Mouse (Mus musculus): ENCODE measurements around the gene Vill.

Gene Vill

DNA sequence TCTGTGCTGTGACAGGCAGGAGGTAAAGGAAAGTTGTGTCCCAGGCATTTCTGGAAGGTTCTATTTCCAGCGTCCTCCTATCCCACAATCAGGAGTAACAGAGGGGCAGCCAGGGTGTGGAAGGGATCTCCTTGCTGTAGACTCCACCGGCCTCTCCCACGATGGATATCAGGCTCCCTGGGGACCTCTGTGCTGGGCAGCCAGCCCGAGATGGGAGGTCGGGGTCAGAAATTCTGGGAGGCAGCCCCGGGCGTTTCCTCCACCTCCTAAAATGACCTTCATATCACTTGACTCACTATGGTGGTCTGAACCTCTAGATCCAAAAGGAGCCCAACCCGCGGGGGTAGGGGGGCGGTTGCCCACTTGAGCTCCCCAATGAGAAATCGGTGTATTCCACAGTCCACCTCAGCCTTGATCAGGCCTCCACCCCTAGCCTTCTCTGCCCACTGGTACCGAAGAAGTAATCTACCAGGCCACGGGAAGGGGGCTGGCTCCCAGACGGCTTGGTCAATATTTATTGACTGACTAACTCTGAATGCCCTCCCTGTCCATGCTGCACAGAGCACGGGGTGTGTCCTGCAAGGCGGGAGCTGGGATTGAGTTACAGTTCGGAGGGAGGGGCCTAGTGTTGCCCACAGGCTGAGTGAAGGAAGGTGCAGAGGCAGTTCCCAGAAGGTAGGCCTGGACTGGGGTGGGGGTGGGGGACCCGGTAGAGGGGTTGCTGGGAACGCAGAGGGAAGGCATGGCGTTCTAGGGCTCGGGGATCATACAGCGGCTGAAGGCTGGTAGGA is at the start of gene Vill:
Vill (plus strand) TSS at position 625 of the 791 bp plus-strand sequence.
- DNase-seq (ENCODE audit: low spot score), result peak; percentile 85

DNA sequence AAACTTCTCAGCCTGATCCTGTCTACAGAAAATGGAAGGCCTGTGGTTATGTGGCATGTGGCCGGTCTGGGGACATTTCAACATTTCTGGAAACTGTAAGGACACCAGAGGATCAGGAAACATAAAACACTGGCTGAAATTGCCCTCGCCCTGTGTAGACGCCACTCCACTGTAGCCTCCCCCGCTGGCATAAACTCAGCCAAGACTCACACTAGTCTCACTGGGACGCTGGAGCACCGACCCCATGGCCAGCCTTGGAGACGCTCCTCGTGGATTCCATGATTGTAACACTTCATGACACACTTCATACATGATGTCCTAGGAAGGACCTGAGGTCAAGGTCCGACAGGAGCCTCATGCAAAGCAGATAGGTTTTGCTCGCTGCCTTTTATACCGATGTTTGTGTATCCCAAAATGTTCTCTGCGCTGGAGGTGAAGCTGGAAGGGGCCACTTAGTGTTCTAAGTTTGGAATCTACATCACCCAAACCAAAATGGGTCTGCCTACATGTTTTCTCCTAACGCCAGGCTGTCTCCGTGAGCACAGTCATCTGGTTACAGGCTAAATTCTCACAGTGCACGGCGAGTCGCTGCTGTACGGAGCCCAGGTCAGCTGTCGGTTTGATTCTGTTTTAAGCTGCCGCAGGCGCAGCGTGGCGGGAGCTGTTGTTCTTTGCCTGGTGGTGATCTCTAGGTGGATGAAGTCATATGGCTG is 48.4 kb upstream of the Vill start:
- no peak for DNase-seq (ENCODE audit: low spot score)

DNA sequence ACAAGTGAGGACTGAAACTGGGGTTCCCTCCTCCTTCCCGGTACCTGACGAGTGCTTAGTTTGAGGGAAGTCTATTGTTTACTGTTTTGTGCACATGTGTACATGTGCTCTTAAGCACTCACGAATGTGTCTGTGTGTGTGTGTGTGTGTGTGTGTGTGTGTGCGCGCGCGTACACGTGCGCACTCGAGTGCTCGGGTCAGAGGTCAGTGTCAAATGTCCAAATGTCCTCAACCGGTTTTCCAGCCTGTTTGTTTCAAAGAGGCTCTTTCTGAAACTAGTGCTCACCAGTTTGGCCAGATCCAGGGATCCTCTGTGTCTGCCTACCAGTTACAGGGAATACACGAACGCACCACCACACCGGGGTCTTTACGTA is 47.9 kb upstream of the Vill start:
- no peak for DNase-seq (ENCODE audit: low spot score)

DNA sequence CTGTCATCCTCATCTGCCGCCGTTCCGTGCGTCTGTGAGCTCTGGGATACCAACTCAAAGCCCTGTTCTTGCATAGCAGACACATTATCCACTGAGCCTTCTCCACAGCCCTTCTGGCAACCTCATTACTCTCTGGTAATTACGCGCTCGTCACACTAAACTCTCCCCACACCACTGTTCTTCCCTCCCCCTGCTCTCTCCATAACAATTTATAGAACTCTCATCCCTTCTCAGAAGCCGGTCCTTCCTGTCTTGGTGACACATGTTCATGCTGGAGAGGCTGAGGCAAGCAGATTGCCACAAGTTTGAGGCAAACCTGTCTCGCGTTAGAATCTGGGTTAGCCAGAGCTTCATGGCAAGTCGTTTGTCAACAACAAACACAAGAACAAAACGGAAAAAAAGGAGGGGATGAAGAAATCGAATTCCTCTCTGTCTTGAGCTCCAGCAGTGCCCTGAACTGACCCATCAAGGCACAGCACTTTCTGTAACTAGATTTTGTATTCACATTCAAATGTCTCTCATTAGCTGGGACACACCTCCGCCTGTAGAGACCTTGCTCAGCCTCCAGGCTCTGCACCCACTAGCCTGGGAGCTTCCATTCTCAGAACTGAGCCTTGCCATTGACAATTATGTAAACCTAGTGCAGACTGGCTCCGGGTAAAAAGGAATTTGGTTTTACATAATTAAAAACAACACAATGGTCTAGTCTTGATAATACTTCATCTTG is 47.1 kb upstream of the Vill start:
- no peak for DNase-seq (ENCODE audit: low spot score)

DNA sequence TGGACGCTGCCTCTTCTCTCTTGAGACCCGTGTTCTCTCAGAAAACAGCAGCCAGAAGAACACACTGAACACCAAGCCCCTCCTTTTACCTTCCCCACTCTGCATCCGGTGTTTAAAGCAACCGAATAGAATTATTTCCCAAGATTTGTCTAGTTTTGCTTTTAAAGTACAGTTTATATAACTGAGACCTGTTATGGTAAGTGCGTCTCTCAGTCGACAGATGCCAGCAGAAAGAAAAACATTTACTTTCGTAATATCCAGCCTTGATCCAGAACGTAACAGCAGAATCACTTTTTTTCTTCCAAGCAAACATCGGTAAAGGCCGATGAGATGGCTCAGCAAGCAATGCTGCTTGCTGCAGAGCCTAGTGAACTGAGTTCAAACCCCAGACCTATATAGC is 45.3 kb upstream of the Vill start:
- no peak for DNase-seq (ENCODE audit: low spot score)

DNA sequence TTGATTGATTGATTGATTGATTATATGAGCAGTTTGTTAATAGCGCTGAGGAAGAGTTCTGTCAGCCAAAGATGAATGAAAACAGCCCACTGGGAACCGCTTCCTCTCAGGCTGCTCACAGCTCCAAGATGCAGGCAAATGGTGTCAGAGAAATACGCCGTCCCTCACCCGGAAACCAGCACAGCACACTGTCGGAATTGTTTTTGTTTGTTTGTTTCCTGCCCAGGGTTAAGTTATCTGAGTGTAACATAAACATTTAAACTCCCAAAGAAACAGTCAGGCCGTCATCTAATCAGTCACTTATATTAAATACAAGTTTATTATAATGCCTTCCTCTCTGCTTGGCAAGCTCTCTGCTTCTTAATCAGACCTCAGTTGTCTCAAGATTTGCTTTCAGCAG is 43.7 kb upstream of the Vill start:
- DNase-seq (ENCODE audit: low spot score), result no peak

DNA sequence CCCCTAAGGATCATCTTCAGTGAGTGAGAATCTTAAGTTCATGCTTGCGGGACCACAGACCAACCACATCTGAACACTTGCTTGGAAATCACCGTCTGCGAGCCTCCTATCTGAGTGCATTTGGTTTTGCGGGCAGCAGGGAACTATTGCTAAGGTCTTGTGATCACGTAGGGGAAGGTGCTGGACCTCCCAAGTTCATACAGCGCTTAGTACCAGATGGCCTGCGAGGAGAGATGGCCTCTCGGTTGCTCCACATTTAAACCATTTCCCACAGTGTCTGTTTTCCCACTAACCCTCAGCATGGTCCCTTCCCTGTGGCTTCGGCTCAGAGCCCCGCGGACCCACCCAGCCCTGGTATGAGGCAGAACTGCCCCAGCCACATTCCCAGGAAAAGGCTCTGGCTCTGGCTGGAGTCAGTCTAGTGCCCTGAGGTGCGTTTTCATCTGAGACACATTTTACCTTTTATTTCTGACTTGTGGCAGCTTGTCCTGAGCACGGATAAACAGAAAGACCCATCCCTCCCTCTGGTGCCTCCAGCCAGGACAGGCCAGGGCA is 42.3 kb upstream of the Vill start:
- no peak for DNase-seq (ENCODE audit: low spot score)

DNA sequence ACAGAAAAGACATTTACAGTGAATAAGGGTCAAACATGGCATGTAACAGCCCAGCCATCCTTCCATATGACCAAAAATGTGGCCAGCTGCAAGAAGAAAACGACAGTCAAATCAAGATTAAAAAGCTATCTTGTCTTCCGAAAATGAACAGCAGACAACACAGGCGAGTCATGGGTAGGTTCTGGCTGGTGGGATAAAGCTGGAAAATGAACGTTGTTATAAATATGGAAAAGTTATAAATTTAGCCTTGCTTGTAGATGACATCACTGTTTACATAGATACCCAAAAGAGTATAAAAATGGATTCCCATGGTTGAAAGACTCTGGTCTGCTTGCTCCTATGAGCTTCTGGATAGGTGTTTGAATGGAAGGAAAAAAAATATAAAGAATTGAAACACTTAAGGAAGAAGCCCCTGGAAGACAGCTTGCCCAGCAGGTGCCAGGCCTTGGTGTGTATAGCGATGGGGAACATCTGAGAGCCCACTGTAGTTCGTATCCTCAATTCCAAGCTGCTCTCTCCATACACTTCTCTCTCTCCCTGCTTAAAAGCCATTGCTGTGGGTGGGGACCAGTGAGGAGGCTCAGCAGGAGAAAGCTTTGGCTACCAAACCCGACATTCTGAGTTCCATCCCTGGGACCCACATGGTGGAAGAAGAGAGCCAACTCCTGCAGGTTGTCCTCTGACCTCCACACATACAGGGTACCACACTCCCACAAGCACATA is 35.6 kb upstream of the Vill start:
- DNase-seq (ENCODE audit: low spot score), result no peak

DNA sequence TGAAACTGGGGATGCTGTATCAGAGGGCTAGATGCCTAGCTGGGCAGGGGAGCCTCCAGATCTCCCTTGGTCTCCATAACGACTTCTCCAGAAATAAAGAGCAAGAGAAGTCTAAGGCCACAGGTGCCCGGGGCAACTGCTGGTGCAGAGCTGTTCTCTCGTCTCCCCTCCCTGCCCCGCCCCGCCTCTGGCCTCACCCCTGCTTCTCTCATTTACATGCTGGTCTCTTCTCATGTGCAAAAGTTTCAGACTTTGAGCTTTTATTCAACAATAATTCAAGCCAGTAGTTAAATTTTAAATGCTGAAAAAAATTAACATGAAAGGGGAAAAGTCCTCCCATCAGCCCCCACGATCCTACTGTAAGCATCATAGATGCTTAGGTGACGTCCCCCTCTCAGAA is 30.8 kb upstream of the Vill start:
- DNase-seq (ENCODE audit: low spot score), result no peak

DNA sequence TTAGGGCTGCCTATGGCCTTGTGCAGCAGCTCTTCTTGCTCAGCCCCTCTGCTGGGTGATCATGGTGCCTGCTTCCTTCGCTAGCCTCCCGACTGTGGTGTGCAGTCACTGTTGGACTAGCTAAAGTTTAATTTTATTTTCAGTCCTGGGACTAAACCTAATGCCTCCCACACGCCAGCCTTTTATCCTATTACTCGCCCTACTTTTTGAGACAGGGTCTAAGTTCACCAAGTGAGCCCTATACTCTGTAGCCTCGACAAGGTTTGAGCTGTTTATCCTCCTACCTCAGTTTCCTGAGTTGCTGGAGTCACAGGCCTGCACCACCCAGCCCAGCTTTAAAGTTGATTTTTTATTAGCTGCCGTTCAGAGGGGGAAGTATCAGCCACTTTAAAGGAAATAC is 27.3 kb upstream of the Vill start:
- no peak for DNase-seq (ENCODE audit: low spot score)

DNA sequence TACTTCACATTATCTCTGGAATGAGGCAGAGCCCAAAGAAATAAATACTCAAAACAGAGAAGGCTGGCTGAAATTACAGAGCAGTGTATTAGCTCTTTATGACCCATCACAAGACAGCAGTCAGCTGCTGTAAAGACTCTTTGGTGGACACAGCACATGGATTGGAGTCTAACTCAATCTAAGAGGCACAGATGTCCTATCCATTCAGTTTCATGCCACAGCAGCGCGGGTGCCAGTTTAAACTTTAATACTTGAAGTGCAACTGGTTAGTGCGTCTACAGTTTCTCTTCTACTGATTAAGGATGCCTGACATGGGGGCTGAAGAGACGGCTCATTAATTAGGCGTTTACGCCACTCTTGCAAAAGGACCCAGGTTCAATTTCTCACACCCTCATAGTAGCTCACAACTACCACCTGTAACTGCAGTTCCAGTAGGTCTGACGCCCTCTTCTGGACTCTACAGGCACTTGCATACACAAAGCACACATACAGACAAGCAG is 26.7 kb upstream of the Vill start:
- DNase-seq (ENCODE audit: low spot score), result no peak

DNA sequence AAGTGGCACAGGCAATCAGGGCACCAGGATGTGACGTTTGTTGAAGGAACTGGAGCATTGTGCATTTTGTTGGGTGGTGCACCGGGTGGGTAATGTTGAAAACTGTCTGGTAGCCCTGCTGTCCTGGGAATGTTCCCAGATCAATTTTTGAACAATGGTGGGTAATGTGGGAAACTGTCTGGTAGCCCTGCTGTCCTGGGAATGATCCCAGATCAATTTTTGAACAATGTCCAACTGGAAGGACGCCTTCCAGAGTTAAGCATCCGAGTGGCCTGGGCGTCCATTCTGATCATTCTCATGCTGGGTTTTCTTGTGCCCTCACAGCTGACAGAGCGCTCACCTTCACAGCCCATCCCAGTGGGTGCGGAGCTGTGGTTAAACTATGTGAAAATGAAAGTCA is 25.2 kb upstream of the Vill start:
- no peak for DNase-seq (ENCODE audit: low spot score)

DNA sequence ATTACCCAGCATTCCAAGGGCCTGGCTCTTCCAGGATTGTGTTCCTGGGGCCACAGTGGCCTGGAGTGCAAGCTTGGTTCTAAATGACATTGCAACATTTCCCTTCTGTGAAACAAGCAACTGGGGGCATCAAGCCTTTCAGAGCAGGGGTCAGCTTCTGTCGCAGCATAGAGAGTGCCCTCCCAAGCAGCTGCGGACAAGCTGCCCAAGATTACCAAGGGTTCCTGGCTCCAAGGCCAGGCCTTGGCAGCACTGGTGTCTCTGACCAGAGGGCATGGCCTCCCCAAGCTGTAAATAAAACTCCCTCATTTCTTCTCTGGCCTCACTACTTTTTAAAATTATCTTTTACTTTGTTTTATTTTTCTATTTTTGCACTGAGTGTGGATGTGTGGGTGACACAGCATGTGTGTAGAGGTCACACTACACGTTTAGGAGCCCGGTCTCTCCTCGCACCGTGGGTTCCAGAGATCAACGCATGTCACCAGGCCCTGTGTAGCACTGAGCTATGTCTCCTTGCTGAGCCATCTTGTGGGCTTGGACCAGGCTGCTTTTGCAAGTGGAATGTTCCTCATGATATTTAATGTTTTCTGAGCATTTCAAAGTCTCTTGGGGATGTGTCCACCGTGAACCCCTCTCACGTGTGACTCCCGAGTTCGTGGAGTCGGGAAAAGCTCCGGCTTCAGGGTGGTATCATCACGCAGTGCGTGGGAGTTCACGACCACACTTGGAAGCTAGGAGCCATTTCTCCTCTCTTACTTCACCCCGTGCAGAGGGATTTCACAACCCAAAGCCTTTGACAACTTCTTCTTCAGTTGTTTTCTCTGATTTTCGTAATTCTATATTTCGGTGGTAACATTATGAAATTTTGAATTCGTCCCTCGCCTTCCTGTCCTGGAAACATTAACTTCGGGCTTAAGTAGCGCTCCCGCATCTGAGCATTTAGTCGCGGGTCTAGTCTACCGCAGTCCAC is 24.1 kb upstream of the Vill start:
- DNase-seq (ENCODE audit: low spot score), result no peak

DNA sequence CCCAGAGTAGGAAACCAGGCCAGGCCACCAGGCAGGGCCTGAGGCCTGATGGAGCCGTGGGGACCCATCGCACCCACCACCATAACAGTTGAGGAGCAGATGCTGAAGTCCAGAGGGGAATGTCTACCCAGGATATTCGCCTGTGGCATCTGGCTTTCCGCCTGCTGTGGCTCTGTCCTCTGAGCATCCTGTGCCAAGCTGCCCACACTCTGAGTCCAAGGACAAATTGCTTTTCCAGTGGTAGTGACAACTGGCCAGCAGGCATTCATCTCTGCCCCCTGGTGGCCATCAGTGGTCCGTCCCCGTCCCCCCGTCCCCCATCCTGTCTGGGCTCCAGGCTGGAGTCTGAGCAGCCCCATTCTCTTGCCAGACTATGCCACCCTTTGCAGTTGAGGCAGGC is 23.0 kb upstream of the Vill start:
- peak; percentile 73 for DNase-seq (ENCODE audit: low spot score)

DNA sequence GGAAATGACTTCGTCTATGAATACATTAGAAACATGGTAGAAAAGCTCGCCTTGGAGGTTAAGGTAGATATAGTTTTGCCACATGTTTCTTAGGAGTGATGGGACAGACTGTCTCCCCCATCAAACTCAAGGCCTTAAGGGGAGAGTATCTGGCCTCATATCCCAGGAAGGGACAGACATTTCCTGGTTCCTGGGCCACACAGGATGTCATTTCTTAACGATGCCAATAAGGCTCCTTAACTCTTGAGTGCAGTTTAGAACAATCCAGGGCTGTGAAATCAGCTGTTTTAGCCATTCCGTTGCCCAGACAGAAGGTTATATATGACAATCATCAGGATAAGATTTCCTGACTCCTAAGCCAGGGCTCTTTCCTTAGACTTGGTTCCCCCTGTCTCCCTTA is 21.5 kb upstream of the Vill start:
- no peak for DNase-seq (ENCODE audit: low spot score)

DNA sequence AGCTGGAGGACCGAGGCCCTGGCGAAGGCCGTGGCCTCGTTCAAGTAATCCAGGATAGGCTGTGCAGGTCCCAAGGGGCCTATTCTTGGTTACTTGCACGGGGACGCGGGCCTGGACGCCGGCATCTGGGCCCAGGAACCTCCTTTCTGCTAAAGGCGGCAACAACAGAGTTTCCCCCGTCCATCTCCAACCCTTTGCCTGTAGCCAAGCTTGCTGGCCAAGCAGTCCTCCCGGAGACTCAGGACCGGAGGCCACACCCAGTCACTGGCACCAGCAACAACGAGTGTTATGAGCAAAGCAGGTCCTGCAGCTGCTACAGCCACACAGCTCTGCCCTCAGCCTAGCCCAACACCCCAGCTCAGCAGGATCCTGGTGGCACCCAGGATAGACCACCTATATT is 20.8 kb upstream of the Vill start:
- no peak for DNase-seq (ENCODE audit: low spot score)

DNA sequence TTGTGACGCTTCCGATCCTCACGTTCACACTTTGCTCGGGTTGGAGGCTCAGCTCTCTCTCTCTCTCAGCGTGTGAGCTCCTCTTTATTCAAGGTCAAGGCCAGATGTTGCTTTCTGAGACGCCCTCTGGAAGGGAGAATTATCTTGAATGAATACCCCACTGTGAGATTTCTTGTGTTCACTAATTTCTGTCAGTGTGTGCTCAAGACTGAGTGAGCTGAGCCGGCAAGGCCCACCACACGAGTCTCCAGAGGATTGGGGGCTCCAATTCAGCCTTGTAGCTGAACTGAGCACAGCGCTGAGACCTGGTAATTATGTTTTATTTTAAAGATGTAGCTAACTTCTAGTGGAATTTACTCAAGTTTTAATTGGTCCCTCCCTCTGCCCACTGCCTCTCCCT is 20.0 kb upstream of the Vill start:
- no peak for DNase-seq (ENCODE audit: low spot score)

DNA sequence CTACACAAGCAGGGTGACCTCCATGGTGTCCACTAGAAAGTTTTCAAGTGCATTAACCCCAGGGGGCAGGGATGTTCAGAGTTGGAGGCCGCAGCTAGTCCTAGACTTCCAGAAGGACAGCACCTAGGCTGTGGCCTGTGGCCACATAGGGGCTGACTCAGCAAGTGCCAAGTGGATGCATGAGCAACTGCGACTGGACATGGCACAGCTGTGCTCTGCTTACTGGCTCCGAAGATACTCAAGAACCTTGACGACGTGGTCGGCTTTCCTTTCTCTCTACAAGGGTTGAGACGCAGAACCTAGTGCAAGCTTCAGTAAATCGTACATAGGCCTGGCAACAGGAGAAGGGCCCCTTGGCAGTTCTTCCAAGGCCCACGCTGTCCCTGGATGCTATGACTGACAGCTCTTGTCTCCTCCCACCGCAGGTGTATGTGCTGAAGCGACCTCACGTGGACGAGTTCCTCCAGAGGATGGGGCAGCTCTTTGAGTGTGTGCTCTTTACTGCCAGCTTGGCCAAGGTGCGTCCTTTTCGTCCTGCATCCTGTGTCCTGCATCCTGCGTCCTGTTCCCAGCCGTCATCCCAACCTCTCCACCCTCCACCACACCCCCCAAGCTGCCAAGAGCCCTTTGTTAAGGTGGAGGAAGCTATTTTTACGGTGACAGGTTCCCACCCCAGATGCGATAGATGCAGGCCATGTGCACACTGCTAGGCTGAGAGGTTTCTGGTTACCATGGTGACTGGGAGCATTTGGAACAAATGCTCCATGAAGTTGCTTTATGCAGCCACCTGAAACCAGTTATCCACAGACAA is 19.3 kb upstream of the Vill start:
- DNase-seq (ENCODE audit: low spot score), result peak; percentile 58

DNA sequence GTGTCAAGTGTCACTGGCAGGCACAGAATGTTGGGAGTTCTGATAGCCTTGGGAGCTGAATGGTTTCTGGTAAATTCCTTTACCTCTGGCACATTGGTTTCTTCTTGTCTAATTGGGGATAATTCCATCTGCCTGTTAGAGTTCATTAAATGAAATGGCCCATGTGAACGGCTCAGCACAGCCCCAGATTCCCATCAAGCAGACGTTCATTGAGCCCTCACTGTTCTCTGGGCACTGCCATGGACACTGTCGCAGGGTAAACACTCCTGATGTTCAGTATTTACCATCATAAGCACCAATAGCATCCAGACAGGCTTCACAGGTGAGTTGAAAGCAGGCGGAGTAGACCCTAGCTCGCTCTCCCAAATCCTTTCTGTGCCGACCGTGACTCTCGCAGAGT is 18.5 kb upstream of the Vill start:
- no peak for DNase-seq (ENCODE audit: low spot score)
